Mouse (Mus musculus): Measurements from ENCODE around the gene Nip7. TPM values are rescaled to one million over a fixed set of nuclear protein-coding genes. Genes with fewer than 3 reads are reported as not detected.

Nip7 gene
- polyA plus RNA-seq, 1 experiment from 2014 or later: 37.3 TPM

DNA sequence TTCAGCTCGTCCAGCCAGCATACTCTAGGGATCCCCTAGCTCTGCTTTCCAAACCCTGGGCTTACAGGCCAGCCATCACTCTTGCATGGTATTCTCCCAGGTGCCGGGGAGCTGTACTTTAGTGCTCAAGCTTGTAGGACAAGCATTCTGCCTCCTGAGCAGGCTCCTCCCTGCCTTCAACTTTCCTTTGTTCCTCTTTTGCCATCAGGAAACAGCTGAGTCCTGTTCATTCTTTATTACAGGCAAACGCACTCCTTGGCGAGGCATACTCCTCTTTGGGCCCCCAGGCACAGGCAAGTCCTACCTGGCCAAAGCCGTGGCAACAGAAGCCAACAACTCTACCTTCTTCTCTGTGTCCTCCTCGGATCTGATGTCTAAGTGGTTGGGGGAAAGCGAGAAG is 16.0 kb upstream of the Nip7 start:
- WGBS: 72% methylated on average over 7 of the region's 7 CpGs
- peaks cover 52% of the 10 kb centered on the region; the same call in 1 of the 2 replicates for H3K36me3 ChIP-seq (ENCODE audit: insufficient read depth, low read length)
- no peak overlapping the region for H3K9ac ChIP-seq (replicated peaks; ENCODE audit: low read depth)
- TF ChIP-seq EP300 (IDR thresholded peaks at IDR 0.05) (no peak), CTCF (IDR thresholded peaks at IDR 0.05) (no peak)
- no peaks in the 10 kb centered on the region for H3K4me1 ChIP-seq (ENCODE audit: insufficient read depth, low read depth, low read length)
- DNase-seq (ENCODE audit: low spot score) (no peak), ATAC-seq (no peak)
- H3K4me3 ChIP-seq (ENCODE audit: low read depth, low read length): no peak overlapping the region
- no peak overlapping the region for H3K27ac ChIP-seq (ENCODE audit: low read length)
- H3K27me3 ChIP-seq (replicated peaks; ENCODE audit: insufficient read depth, low read length): no peaks in the 10 kb centered on the region
- H3K9me3 ChIP-seq (ENCODE audit: low read length): no peaks in the 10 kb centered on the region
- H3K4me2 ChIP-seq (replicated peaks; ENCODE audit: low read depth, low read length): no peak overlapping the region

DNA sequence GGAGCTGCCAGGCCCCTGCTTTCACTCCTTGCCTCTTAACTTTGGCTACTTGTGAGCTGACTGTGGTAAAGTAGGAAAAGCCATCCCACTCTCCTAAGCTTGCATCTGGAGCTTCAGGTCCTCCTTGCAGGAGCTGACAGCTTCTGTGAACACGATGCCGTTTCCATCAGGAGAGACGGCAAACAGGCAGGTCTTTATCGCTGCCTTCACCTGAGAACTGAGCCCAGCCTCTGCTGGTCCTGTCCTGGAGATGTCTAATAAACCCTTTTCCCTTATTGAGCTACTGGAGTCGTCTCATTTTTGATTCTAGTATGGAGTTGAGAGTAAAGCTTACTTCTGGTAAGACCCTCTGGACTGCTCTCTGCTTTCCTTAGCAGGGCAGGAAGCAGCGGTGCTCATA is 11.2 kb upstream of the Nip7 start:
- 91% methylated on average over 6 of the region's 6 CpGs for WGBS
- H3K4me2 ChIP-seq (replicated peaks; ENCODE audit: low read depth, low read length): no peak overlapping the region
- no peak overlapping the region for H3K27ac ChIP-seq (ENCODE audit: low read length)
- no peak overlapping the region for H3K9ac ChIP-seq (replicated peaks; ENCODE audit: low read depth)
- no peak for ATAC-seq
- TF ChIP-seq CTCF (IDR thresholded peaks at IDR 0.05): no peak
- TF ChIP-seq EP300 (IDR thresholded peaks at IDR 0.05): no peak
- DNase-seq (ENCODE audit: low spot score): no peak
- H3K4me1 ChIP-seq (ENCODE audit: insufficient read depth, low read depth, low read length): no peaks in the 10 kb centered on the region
- peaks cover 48% of the 10 kb centered on the region; the same call in 1 of the 2 replicates for H3K36me3 ChIP-seq (ENCODE audit: insufficient read depth, low read length)
- H3K4me3 ChIP-seq (ENCODE audit: low read depth, low read length): no peak overlapping the region
- H3K27me3 ChIP-seq (replicated peaks; ENCODE audit: insufficient read depth, low read length): no peaks in the 10 kb centered on the region
- H3K9me3 ChIP-seq (ENCODE audit: low read length): no peaks in the 10 kb centered on the region

DNA sequence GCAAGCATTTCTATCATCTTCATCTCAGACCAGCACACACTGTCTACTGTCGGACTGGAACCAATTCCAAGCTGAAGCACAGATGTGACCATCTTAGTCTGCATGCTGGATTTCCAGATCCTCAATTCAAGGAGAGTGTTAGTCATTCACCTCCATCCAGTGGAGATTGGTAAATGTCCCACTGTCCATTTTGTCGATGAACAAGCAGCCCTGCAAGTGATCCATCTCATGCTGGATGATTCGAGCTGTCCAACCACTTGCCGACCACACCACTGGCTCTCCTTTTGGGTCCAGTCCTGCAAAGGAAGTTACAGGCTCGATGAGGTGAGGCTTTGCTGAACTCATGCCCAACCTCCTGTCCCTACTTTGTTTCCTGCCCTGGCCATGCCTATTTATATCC is 9.7 kb upstream of the Nip7 start:
- no peak overlapping the region for H3K4me3 ChIP-seq (ENCODE audit: low read depth, low read length)
- WGBS: 80% methylated on average over 5 of the region's 5 CpGs
- H3K27me3 ChIP-seq (replicated peaks; ENCODE audit: insufficient read depth, low read length): no peaks in the 10 kb centered on the region
- no peaks in the 10 kb centered on the region for H3K4me1 ChIP-seq (ENCODE audit: insufficient read depth, low read depth, low read length)
- TF ChIP-seq EP300 (IDR thresholded peaks at IDR 0.05) (no peak), CTCF (IDR thresholded peaks at IDR 0.05) (no peak)
- DNase-seq (ENCODE audit: low spot score) (no peak), ATAC-seq (no peak)
- H3K9me3 ChIP-seq (ENCODE audit: low read length): no peaks in the 10 kb centered on the region
- peaks cover 40% of the 10 kb centered on the region; the same call in 1 of the 2 replicates for H3K36me3 ChIP-seq (ENCODE audit: insufficient read depth, low read length)
- peak overlapping the region; percentile 91; the same call in 1 of the 2 replicates for H3K4me2 ChIP-seq (replicated peaks; ENCODE audit: low read depth, low read length)
- H3K27ac ChIP-seq (ENCODE audit: low read length): no peak overlapping the region
- H3K9ac ChIP-seq (replicated peaks; ENCODE audit: low read depth): no peak overlapping the region

DNA sequence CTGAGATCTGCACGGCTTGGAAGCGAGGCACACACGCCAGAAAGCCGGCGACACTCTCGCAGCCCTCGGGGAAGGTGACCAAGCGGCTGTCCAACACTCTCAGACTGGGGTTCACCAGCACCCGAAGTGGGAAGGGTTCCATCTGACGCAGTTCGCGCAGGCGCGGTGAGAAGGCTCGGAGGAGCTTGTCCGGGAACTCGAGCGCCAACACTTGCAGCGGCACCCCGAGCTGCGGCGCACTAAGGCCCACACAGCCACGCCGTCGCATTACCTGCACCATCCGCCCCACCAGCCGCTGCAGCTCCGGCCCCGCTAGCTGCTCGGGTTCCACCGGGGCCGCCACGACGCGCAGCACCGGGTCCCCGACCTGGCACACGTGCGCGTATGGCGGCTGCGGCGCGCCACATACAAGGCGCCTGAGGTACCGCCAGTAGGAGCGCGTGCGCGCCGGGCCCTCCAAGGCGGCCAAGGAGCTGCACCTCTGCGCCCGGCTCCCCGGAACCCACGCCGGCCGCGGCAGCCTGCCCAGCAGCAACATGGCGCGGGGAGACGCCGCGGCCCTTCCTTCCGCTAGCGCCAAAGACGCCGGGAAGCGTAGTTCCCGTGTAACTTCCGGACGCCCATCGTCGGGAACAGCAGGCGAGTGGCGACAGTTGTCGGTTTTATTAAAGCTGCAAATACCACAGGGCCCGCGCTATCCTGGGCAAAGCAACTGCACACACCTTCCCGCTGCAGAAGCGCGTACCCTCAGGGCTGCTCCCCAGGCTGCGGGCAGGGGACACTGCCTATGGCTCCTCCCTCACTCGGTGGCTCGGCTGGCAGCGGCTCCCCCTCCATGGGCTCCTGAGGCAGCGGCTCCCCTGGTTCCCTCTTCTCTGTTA is 8.4 kb upstream of the Nip7 start, which contains the start of gene Pdf:
Gene Pdf (minus strand): TSS at position 554 of the 881 bp plus-strand sequence.
- Histone ChIP-seq H3K9me3 (ENCODE audit: low read length) (no peaks in the 10 kb centered on the region), H3K4me1 (ENCODE audit: insufficient read depth, low read depth, low read length) (no peaks in the 10 kb centered on the region), H3K27ac (ENCODE audit: low read length) (peak within 1 kb of the TSS; percentile 88), H3K27me3 (replicated peaks; ENCODE audit: insufficient read depth, low read length) (no peaks in the 10 kb centered on the region), H3K4me2 (replicated peaks; ENCODE audit: low read depth, low read length) (peak within 1 kb of the TSS; percentile 91), H3K4me3 (ENCODE audit: low read depth, low read length) (peak within 1 kb of the TSS; percentile 91), H3K9ac (replicated peaks; ENCODE audit: low read depth) (peak within 1 kb of the TSS; percentile 65), H3K36me3 (ENCODE audit: insufficient read depth, low read length) (peaks cover 38% of the 10 kb centered on the region; the same call in 1 of the 2 replicates)
- TF ChIP-seq EP300 (IDR thresholded peaks at IDR 0.05): no peak
- TF ChIP-seq CTCF (IDR thresholded peaks at IDR 0.05): no peak; the same call in 1 of the 2 replicates
- 1% methylated on average over 80 of the region's 87 CpGs for WGBS
- DNase-seq (ENCODE audit: low spot score): peak; percentile 87
- ATAC-seq: peak; percentile 92

DNA sequence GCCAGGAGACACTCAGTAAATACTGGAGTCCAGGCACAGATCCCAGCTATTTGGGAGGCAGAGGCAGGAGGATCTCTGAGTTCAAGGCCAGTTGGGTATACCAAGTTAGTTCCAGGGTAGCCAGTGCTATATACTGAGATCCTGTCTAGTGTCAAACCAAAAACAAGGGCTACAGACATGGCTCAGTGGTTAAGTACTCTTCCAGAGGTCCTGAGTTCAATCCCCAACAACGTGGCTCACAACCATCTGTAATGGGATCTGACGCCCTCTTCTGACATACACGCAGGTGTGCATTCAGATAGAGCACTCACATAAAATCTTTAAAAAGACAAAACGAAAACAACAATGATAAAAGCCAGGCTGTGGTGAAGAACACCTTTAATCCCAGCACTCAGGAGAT is 7.2 kb upstream of the Nip7 start:
- no peak for TF ChIP-seq CTCF (IDR thresholded peaks at IDR 0.05)
- no peak for TF ChIP-seq EP300 (IDR thresholded peaks at IDR 0.05)

DNA sequence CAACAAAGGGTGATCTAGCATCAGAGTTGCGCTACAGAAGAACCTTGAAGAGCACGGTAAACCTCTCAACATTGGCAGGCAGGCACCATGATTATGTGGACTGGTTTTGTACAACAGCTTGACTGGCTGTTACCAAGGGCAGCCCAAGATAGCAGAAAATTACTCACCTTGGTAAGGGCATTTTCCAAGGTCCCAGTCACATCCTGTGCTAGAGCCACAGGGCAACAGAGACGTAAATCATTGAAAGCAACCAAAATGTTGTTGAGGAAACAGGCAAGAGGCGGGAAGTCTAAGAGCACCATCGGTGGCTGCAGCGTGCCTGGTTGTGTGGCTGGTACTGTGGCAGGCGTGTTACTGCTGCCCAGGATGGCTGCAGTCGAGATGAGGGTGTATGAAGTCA is 4.6 kb upstream of the Nip7 start:
- no peak for TF ChIP-seq EP300 (IDR thresholded peaks at IDR 0.05)
- TF ChIP-seq CTCF (IDR thresholded peaks at IDR 0.05): no peak

More for the DNA sequence above, 7.2 kb upstream of the Nip7 start:
- H3K4me3 ChIP-seq (ENCODE audit: low read depth, low read length): no peak overlapping the region
- no peak overlapping the region for H3K9ac ChIP-seq (replicated peaks; ENCODE audit: low read depth)
- no peaks in the 10 kb centered on the region for H3K9me3 ChIP-seq (ENCODE audit: low read length)
- DNase-seq (ENCODE audit: low spot score) (no peak), ATAC-seq (no peak)
- H3K4me1 ChIP-seq (ENCODE audit: insufficient read depth, low read depth, low read length): no peaks in the 10 kb centered on the region
- 94% methylated on average over 4 of the region's 4 CpGs for WGBS
- no peak overlapping the region for H3K4me2 ChIP-seq (replicated peaks; ENCODE audit: low read depth, low read length)
- no peak overlapping the region for H3K27ac ChIP-seq (ENCODE audit: low read length)
- peaks cover 26% of the 10 kb centered on the region; the same call in 1 of the 2 replicates for H3K36me3 ChIP-seq (ENCODE audit: insufficient read depth, low read length)
- H3K27me3 ChIP-seq (replicated peaks; ENCODE audit: insufficient read depth, low read length): no peaks in the 10 kb centered on the region

More for the DNA sequence above, 4.6 kb upstream of the Nip7 start:
- no peaks in the 10 kb centered on the region for H3K9me3 ChIP-seq (ENCODE audit: low read length)
- no peaks in the 10 kb centered on the region for H3K27me3 ChIP-seq (replicated peaks; ENCODE audit: insufficient read depth, low read length)
- H3K4me1 ChIP-seq (ENCODE audit: insufficient read depth, low read depth, low read length): 0 out of 2 replicates have a peak, but pooled peaks cover 3% of the 10 kb centered on the region
- no peak overlapping the region for H3K27ac ChIP-seq (ENCODE audit: low read length)
- H3K4me2 ChIP-seq (replicated peaks; ENCODE audit: low read depth, low read length): no peak overlapping the region
- H3K9ac ChIP-seq (replicated peaks; ENCODE audit: low read depth): no peak overlapping the region
- DNase-seq (ENCODE audit: low spot score) (no peak), ATAC-seq (no peak)
- 0 out of 2 replicates have a peak, but pooled peaks cover 12% of the 10 kb centered on the region for H3K36me3 ChIP-seq (ENCODE audit: insufficient read depth, low read length)
- H3K4me3 ChIP-seq (ENCODE audit: low read depth, low read length): no peak overlapping the region
- WGBS: 94% methylated on average over 8 of the region's 8 CpGs
